Mouse (Mus musculus): Measurements from ENCODE around the gene Ptprk.

- TF ChIP-seq POLR2A (IDR thresholded peaks at IDR 0.05; ENCODE audit: insufficient read depth, low read depth, low read length): no peak
- peak; percentile 54 for TF ChIP-seq CTCF (IDR thresholded peaks at IDR 0.05)
- TF ChIP-seq EP300 (IDR thresholded peaks at IDR 0.05; ENCODE audit: insufficient read depth, low read depth, low read length): no peak
Measured at GRCm38 (mm10) chr10:28278757-28279156, 204.1 kb downstream of the Ptprk start.
